Mouse (Mus musculus) limb, embryonic 11.5 days (tissue): ENCODE data around the gene Cilp. TPM values are rescaled to one million over a fixed set of nuclear protein-coding genes. Genes with fewer than 3 reads are reported as not detected.

Experiments used
- ATAC-seq: fragments of 200-750 bp; cut with Nextera tagmentation; 2 replicates; pipeline ENCODE4 v1.8.0; 2017; ENCODE audit warnings: low read depth; ENCODE audit not compliant: insufficient number of reproducible peaks, low FRiP score, low TSS enrichment
- DNase-seq: peaks from one replicate; pipeline ENCODE4 v3.0.0-alpha.2; 2015; ENCODE audit warnings: low spot score
- H3K27ac ChIP-seq: fragments of 300-500 bp; sonication (generic); replicated peaks from 2 replicates; pipeline ENCODE4 v1.5.1; 2014; ENCODE audit warnings: low read depth, mild to moderate bottlenecking, low read length
- H3K27me3 ChIP-seq: fragments of 300-500 bp; sonication (generic); 2 replicates; pipeline ENCODE4 v1.6.1; 2014; ENCODE audit warnings: mild to moderate bottlenecking, low read length, mixed read lengths; ENCODE audit not compliant: control insufficient read depth, insufficient read depth
- H3K36me3 ChIP-seq: fragments of 300-500 bp; sonication (generic); 2 replicates; pipeline ENCODE4 v1.6.1; 2014; ENCODE audit warnings: mild to moderate bottlenecking, low read length, moderate library complexity, mixed read lengths; ENCODE audit not compliant: control insufficient read depth, insufficient read depth
- H3K4me1 ChIP-seq: fragments of 300-500 bp; sonication (generic); 2 replicates; pipeline ENCODE4 v1.6.1; 2014; ENCODE audit warnings: low read length, mixed read lengths; ENCODE audit not compliant: control insufficient read depth, insufficient read depth
- H3K4me2 ChIP-seq: fragments of 300-500 bp; sonication (generic); 2 replicates; pipeline ENCODE4 v1.6.1; 2014; ENCODE audit warnings: low read depth, mild to moderate bottlenecking, moderate library complexity; ENCODE audit not compliant: severe bottlenecking
- H3K4me3 ChIP-seq: fragments of 300-500 bp; sonication (generic); 2 replicates; pipeline ENCODE4 v1.5.1; 2014; ENCODE audit warnings: low read depth, low read length
- H3K9ac ChIP-seq: fragments of 300-500 bp; sonication (generic); 2 replicates; pipeline ENCODE4 v1.6.1; 2014; ENCODE audit warnings: mild to moderate bottlenecking, low read length
- H3K9me3 ChIP-seq: fragments of 300-500 bp; sonication (generic); 2 replicates; pipeline ENCODE4 v1.6.1; 2016; ENCODE audit warnings: low read length; ENCODE audit not compliant: control insufficient read depth
- WGBS: fragments of 180-500 bp; shearing (Covaris S2); extraction: QIAGEN DNeasy Blood & Tissue Kit; methylation state at CpG from one replicate; pipeline ENCODE4 v1.1.7; 2014; 5-methylcytosine and 5-hydroxymethylcytosine counted together
- polyA plus RNA-seq: library from polyadenylated mRNA; unstranded; fragments of >200 nt; fragmentation: Nextera tagmentation; extraction: Ambion mirVana; gene quantifications from 2 replicates; pipeline ENCODE4 v1.2.1, GENCODE M21; 2014

Gene Cilp
- polyA plus RNA-seq, 1 experiment from 2014 or later = 0.11 TPM

GRCm38 (mm10) chr9:65255906-65256600 is 8.9 kb upstream of the Cilp start:
- H3K9me3 ChIP-seq = no peaks in the 10 kb centered on the region
- 63% methylated on average over 11 of the region's 11 CpGs for WGBS
- no peak overlapping the region for H3K4me2 ChIP-seq
- H3K4me3 ChIP-seq = no peak overlapping the region
- H3K9ac ChIP-seq = no peak overlapping the region
- no peaks in the 10 kb centered on the region for H3K27me3 ChIP-seq
- ATAC-seq (no peak), DNase-seq (no peak)
- H3K27ac ChIP-seq = no peak overlapping the region
- no peaks in the 10 kb centered on the region for H3K36me3 ChIP-seq
- H3K4me1 ChIP-seq = no peaks in the 10 kb centered on the region

GRCm38 (mm10) chr9:65257218-65257910 is 7.6 kb upstream of the Cilp start:
- no peaks in the 10 kb centered on the region for H3K36me3 ChIP-seq
- H3K27me3 ChIP-seq = no peaks in the 10 kb centered on the region
- H3K27ac ChIP-seq = no peak overlapping the region
- H3K4me3 ChIP-seq = no peak overlapping the region
- no peaks in the 10 kb centered on the region for H3K4me1 ChIP-seq
- H3K9me3 ChIP-seq = no peaks in the 10 kb centered on the region
- no peak overlapping the region for H3K9ac ChIP-seq
- H3K4me2 ChIP-seq = no peak overlapping the region
- ATAC-seq (no peak), DNase-seq (no peak)
- 66% methylated on average over 9 of the region's 9 CpGs for WGBS

- no peak overlapping the region for H3K9ac ChIP-seq
- no peaks in the 10 kb centered on the region for H3K27me3 ChIP-seq
- H3K27ac ChIP-seq = no peak overlapping the region
- H3K36me3 ChIP-seq = no peaks in the 10 kb centered on the region
- H3K4me2 ChIP-seq = no peak overlapping the region
- no peaks in the 10 kb centered on the region for H3K9me3 ChIP-seq
- DNase-seq (no peak), ATAC-seq (no peak)
- WGBS = 77% methylated on average over 7 of the region's 7 CpGs
- no peaks in the 10 kb centered on the region for H3K4me1 ChIP-seq
- H3K4me3 ChIP-seq = no peak overlapping the region
Measured at GRCm38 (mm10) chr9:65259366-65259765, 5.6 kb upstream of the Cilp start.

GRCm38 (mm10) chr9:65261591-65262230 is 3.3 kb upstream of the Cilp start:
- Histone ChIP-seq H3K36me3 (no peaks in the 10 kb centered on the region), H3K9me3 (no peaks in the 10 kb centered on the region), H3K27ac (no peak overlapping the region), H3K4me1 (0 out of 2 replicates have a peak, but pooled peaks cover 2% of the 10 kb centered on the region), H3K4me3 (no peak overlapping the region), H3K9ac (no peak overlapping the region), H3K4me2 (no peak overlapping the region), H3K27me3 (no peaks in the 10 kb centered on the region)
- no peak for ATAC-seq
- 84% methylated on average over 2 of the region's 2 CpGs for WGBS
- DNase-seq = no peak

GRCm38 (mm10) chr9:65262641-65263120 is 2.3 kb upstream of the Cilp start:
- no peak overlapping the region for H3K9ac ChIP-seq
- 96% methylated on average over 3 of the region's 3 CpGs for WGBS
- H3K4me3 ChIP-seq = no peak overlapping the region
- DNase-seq (no peak), ATAC-seq (no peak)
- no peaks in the 10 kb centered on the region for H3K9me3 ChIP-seq
- H3K4me1 ChIP-seq = peaks cover 6% of the 10 kb centered on the region; the same call in 1 of the 2 replicates
- no peak overlapping the region for H3K27ac ChIP-seq
- H3K36me3 ChIP-seq = no peaks in the 10 kb centered on the region
- no peaks in the 10 kb centered on the region for H3K27me3 ChIP-seq
- no peak overlapping the region for H3K4me2 ChIP-seq

- no peak for ATAC-seq
- 39% methylated on average over 7 of the region's 7 CpGs for WGBS
Measured at GRCm38 (mm10) chr9:65267742-65268515, 2.9 kb downstream of the Cilp start.

GRCm38 (mm10) chr9:65273048-65273809 is 8.2 kb downstream of the Cilp start:
- Histone ChIP-seq H3K9ac (no peak overlapping the region), H3K4me3 (no peak overlapping the region), H3K9me3 (no peaks in the 10 kb centered on the region), H3K27me3 (no peaks in the 10 kb centered on the region), H3K27ac (no peak overlapping the region), H3K36me3 (no peaks in the 10 kb centered on the region), H3K4me2 (no peak overlapping the region), H3K4me1 (no peaks in the 10 kb centered on the region)
- DNase-seq = no peak
- 87% methylated on average over 13 of the region's 13 CpGs for WGBS
- ATAC-seq = no peak

More at GRCm38 (mm10) chr9:65267742-65268515, 2.9 kb downstream of the Cilp start:
- Histone ChIP-seq H3K27me3 (no peaks in the 10 kb centered on the region), H3K27ac (peak overlapping the region; percentile 45; the same call in 1 of the 2 replicates), H3K9me3 (no peaks in the 10 kb centered on the region), H3K4me1 (peaks cover 9% of the 10 kb centered on the region; the same call in 1 of the 2 replicates), H3K4me2 (no peak overlapping the region), H3K9ac (peak overlapping the region; percentile 13; the same call in 1 of the 2 replicates), H3K36me3 (no peaks in the 10 kb centered on the region), H3K4me3 (no peak overlapping the region)
- peak; percentile 53 for DNase-seq
